Mouse (Mus musculus): Measurements from ENCODE around the gene Ube2o. TPM values are rescaled to one million over a fixed set of nuclear protein-coding genes. Genes with fewer than 3 reads are reported as not detected.
"Not testable (repeated sequence)": the region's sequence is repeated elsewhere in the genome, so short reads cannot be mapped to it uniquely, and the experiment has no call there.

Ube2o gene
- total and polyA plus RNA-seq, 2 experiments from 2014 or later: 5.2 to 34.8 TPM

DNA sequence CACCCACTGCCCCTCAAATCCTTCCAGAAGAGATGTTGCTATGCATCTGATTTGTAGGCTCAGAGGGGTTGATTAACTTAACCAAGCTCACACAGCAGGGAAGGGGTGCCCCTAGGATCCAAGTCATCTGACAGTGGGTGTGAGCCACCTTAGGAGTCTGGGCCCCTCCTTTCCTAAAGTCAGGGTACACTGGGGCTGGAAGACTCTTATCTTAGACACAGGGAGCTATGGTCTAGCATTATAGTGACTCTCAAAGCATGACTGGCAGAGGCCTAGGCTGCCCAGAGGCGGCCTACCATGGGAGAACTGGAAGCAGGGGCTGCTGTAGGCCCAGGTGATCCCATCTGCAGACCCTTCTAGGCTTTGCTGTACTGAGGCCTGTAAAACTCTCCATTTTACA is 31.3 kb upstream of the Ube2o start:
- ATAC-seq (ENCODE audit: insufficient read depth, low read depth) (no peak), DNase-seq (ENCODE audit: low spot score) (no peak)
- Histone ChIP-seq H3K36me3 (replicated peaks; ENCODE audit: control insufficient read depth, insufficient read depth, low read length) (peaks cover 18% of the 10 kb centered on the region), H3K4me3 (ENCODE audit: low read depth, low read length) (no peak overlapping the region), H3K27me3 (ENCODE audit: control insufficient read depth, insufficient read depth, low read length) (no peaks in the 10 kb centered on the region), H3K4me1 (ENCODE audit: control insufficient read depth, insufficient read depth) (peaks cover 31% of the 10 kb centered on the region), H3K27ac (ENCODE audit: low read depth) (no peak overlapping the region), H3K9ac (replicated peaks; ENCODE audit: low read depth, low read length) (no peak overlapping the region), H3K9me3 (replicated peaks; ENCODE audit: control insufficient read depth, low read length) (no peaks in the 10 kb centered on the region), H3K4me2 (ENCODE audit: low read depth, low read length) (no peak overlapping the region)
- 86% methylated on average over 1 of the region's 1 CpGs for WGBS
- TF ChIP-seq EP300 (IDR thresholded peaks at IDR 0.05; ENCODE audit: low read depth) (no peak), CTCF (IDR thresholded peaks at IDR 0.05; ENCODE audit: low read depth) (no peak)

- Histone ChIP-seq H3K4me2 (ENCODE audit: low read depth, low read length) (no peak overlapping the region), H3K4me1 (ENCODE audit: control insufficient read depth, insufficient read depth) (peaks cover 25% of the 10 kb centered on the region), H3K27ac (ENCODE audit: low read depth) (no peak overlapping the region), H3K9me3 (replicated peaks; ENCODE audit: control insufficient read depth, low read length) (no peaks in the 10 kb centered on the region), H3K36me3 (replicated peaks; ENCODE audit: control insufficient read depth, insufficient read depth, low read length) (peaks cover 22% of the 10 kb centered on the region), H3K4me3 (ENCODE audit: low read depth, low read length) (no peak overlapping the region), H3K9ac (replicated peaks; ENCODE audit: low read depth, low read length) (no peak overlapping the region), H3K27me3 (ENCODE audit: control insufficient read depth, insufficient read depth, low read length) (no peaks in the 10 kb centered on the region)
- DNase-seq (ENCODE audit: low spot score) (no peak), ATAC-seq (ENCODE audit: insufficient read depth, low read depth) (no peak)
- WGBS: 86% methylated on average over 9 of the region's 9 CpGs
- no peak for TF ChIP-seq CTCF (IDR thresholded peaks at IDR 0.05; ENCODE audit: low read depth)
- TF ChIP-seq EP300 (IDR thresholded peaks at IDR 0.05; ENCODE audit: low read depth): no peak
Measured at GRCm38 (mm10) chr11:116611883-116612282, 30.6 kb upstream of the Ube2o start.

DNA sequence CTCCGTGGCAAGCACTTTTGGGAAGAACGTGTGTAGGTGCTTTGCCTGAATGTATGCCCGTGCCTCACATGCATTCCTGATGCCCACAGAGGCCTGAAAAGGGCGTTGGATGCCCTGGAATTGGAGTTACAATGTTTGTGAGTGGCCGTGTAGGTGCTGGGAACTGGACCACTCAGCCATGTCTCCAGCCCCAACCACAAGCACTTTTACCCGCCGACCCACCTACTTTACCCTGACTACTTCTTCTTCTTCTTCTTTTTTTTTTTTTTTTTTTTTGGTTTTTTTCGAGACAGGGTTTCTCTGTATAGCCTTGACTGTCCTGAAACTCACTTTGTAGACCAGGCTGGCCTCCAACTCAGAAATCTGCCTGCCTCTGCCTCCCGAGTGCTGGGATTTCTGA is 29.9 kb upstream of the Ube2o start:
- H3K4me2 ChIP-seq (ENCODE audit: low read depth, low read length); H3K4me3 ChIP-seq (ENCODE audit: low read depth, low read length); H3K27ac ChIP-seq (ENCODE audit: low read depth); H3K9ac ChIP-seq (replicated peaks; ENCODE audit: low read depth, low read length); H3K27me3 ChIP-seq (ENCODE audit: control insufficient read depth, insufficient read depth, low read length); DNase-seq (ENCODE audit: low spot score); ATAC-seq (ENCODE audit: insufficient read depth, low read depth); H3K9me3 ChIP-seq (replicated peaks; ENCODE audit: control insufficient read depth, low read length): not testable (repeated sequence)
- peaks cover 18% of the 10 kb centered on the region for H3K4me1 ChIP-seq (ENCODE audit: control insufficient read depth, insufficient read depth)
- H3K36me3 ChIP-seq (replicated peaks; ENCODE audit: control insufficient read depth, insufficient read depth, low read length): peaks cover 28% of the 10 kb centered on the region
- 89% methylated on average over 9 of the region's 9 CpGs for WGBS

GRCm38 (mm10) chr11:116609965-116610630 is 28.9 kb upstream of the Ube2o start:
- no peak overlapping the region for H3K4me3 ChIP-seq (ENCODE audit: low read depth, low read length)
- 81% methylated on average over 15 of the region's 15 CpGs for WGBS
- TF ChIP-seq EP300 (IDR thresholded peaks at IDR 0.05; ENCODE audit: low read depth) (no peak), CTCF (IDR thresholded peaks at IDR 0.05; ENCODE audit: low read depth) (no peak)
- peaks cover 38% of the 10 kb centered on the region for H3K36me3 ChIP-seq (replicated peaks; ENCODE audit: control insufficient read depth, insufficient read depth, low read length)
- DNase-seq (ENCODE audit: low spot score): no peak
- H3K27ac ChIP-seq (ENCODE audit: low read depth): no peak overlapping the region
- H3K4me2 ChIP-seq (ENCODE audit: low read depth, low read length): no peak overlapping the region
- no peak for ATAC-seq (ENCODE audit: insufficient read depth, low read depth)
- H3K4me1 ChIP-seq (ENCODE audit: control insufficient read depth, insufficient read depth): 0 out of 2 replicates have a peak, but pooled peaks cover 9% of the 10 kb centered on the region
- no peak overlapping the region for H3K9ac ChIP-seq (replicated peaks; ENCODE audit: low read depth, low read length)
- H3K9me3 ChIP-seq (replicated peaks; ENCODE audit: control insufficient read depth, low read length): no peaks in the 10 kb centered on the region
- H3K27me3 ChIP-seq (ENCODE audit: control insufficient read depth, insufficient read depth, low read length): no peaks in the 10 kb centered on the region

DNA sequence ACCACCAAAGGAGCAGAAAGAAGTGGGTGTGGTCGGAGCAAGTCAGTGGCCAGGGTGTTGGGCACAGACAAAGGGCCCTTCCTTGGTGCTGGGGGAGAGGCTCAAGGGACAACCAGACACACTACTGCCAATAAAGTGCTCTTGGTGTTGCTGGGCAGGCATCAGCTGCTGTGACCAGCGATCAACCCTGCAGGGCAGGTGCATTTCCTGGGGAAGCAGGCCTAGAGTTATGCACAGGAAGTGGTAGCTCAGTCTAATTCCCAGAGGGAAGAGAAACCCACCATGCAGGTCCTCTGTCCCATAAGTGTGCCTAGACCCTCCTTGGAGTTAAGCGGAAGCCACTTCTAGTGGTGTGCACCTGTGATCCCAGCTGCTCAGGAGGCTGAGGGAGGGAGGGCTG is 26.5 kb upstream of the Ube2o start:
- no peak overlapping the region for H3K4me3 ChIP-seq (ENCODE audit: low read depth, low read length)
- peaks cover 62% of the 10 kb centered on the region for H3K36me3 ChIP-seq (replicated peaks; ENCODE audit: control insufficient read depth, insufficient read depth, low read length)
- TF ChIP-seq EP300 (IDR thresholded peaks at IDR 0.05; ENCODE audit: low read depth) (no peak), CTCF (IDR thresholded peaks at IDR 0.05; ENCODE audit: low read depth) (no peak)
- DNase-seq (ENCODE audit: low spot score): no peak
- H3K9ac ChIP-seq (replicated peaks; ENCODE audit: low read depth, low read length): no peak overlapping the region
- no peaks in the 10 kb centered on the region for H3K4me1 ChIP-seq (ENCODE audit: control insufficient read depth, insufficient read depth)
- ATAC-seq (ENCODE audit: insufficient read depth, low read depth): no peak
- no peak overlapping the region for H3K27ac ChIP-seq (ENCODE audit: low read depth)
- H3K9me3 ChIP-seq (replicated peaks; ENCODE audit: control insufficient read depth, low read length): no peaks in the 10 kb centered on the region
- no peaks in the 10 kb centered on the region for H3K27me3 ChIP-seq (ENCODE audit: control insufficient read depth, insufficient read depth, low read length)
- WGBS: 89% methylated on average over 3 of the region's 3 CpGs
- no peak overlapping the region for H3K4me2 ChIP-seq (ENCODE audit: low read depth, low read length)

- WGBS: 88% methylated on average over 12 of the region's 12 CpGs
- H3K9ac ChIP-seq (replicated peaks; ENCODE audit: low read depth, low read length): no peak overlapping the region
- no peak for ATAC-seq (ENCODE audit: insufficient read depth, low read depth)
- no peaks in the 10 kb centered on the region for H3K4me1 ChIP-seq (ENCODE audit: control insufficient read depth, insufficient read depth)
- H3K27me3 ChIP-seq (ENCODE audit: control insufficient read depth, insufficient read depth, low read length): no peaks in the 10 kb centered on the region
- H3K4me3 ChIP-seq (ENCODE audit: low read depth, low read length): no peak overlapping the region
- peaks cover 86% of the 10 kb centered on the region for H3K36me3 ChIP-seq (replicated peaks; ENCODE audit: control insufficient read depth, insufficient read depth, low read length)
- TF ChIP-seq CTCF (IDR thresholded peaks at IDR 0.05; ENCODE audit: low read depth): no peak
- no peak for TF ChIP-seq EP300 (IDR thresholded peaks at IDR 0.05; ENCODE audit: low read depth)
- DNase-seq (ENCODE audit: low spot score): no peak
- no peak overlapping the region for H3K27ac ChIP-seq (ENCODE audit: low read depth)
- H3K4me2 ChIP-seq (ENCODE audit: low read depth, low read length): no peak overlapping the region
- H3K9me3 ChIP-seq (replicated peaks; ENCODE audit: control insufficient read depth, low read length): no peaks in the 10 kb centered on the region
Measured at GRCm38 (mm10) chr11:116604097-116604496, 22.9 kb upstream of the Ube2o start.

Data from heart, postnatal 0 days (tissue).